Mouse (Mus musculus): ENCODE measurements around the gene Tyw1.

Tyw1 gene

DNA sequence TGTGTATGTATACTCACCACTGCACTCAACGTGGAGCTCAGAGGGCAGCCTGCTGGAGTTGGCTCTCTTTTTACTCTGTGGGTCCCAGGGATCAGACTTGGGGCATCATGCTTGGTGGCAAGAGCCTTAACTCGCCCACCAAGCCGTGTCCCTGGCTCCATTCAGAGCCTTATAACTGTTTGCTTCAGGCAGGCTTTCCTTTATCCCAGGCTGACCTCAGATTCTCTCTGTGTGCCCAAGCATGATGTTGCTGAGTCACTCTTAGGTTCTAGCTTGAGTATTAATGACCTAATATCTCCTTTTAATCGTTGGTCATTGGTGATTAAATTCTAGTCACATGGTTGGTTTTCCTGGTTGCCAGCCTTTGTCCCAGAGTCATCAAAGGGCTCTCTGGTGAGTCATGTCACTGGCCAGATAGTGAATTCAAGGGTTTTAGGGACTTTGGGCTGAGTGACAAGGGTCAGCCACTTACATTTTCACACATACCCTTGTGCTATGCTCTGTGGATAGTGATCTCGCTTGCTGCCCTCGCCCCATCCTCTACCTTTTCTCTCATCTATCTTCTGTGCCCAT is 9.1 kb downstream of the Tyw1 start:
- no peak for DNase-seq (ENCODE audit: low spot score)

DNA sequence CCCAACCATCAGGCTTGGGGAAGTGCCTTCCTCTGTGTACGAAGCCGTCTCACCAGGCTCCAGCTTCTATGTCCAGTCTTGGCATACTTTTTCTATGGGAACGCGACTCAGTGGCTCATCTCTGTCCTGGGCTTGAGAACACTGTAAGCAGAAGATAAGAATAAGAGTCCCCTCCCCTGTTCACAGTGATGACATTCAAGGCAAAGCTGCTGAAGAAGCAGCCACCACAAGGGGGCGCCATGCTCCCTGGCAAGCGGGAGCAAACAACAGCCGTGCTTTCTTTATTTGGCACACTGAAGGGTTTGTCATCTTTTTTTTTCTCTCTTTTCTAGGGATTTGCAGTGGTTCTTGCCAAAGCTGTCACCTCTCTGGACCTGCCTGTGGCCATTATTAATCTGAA is 11.2 kb downstream of the Tyw1 start:
- no peak for DNase-seq (ENCODE audit: low spot score)

DNA sequence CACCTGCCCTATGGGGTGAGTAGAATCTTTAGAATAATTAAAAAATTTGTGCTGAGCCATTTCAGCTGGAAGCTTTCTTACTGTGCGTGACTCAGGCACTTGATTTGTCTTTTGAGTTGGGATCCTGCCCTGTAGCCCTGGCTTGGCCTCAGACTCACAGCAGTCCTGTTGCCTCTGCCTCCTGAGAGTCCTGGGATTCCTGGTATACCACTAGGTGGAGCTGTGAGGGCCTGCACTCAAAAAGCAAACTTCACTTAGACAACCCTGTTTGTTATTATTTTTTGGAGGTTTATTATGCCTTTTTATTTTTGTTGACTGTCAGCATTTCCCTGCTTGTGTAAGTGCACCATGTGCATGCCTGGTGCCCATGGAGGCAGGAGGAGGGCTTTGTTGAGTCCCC is 11.9 kb downstream of the Tyw1 start:
- DNase-seq (ENCODE audit: low spot score): peak; percentile 33

DNA sequence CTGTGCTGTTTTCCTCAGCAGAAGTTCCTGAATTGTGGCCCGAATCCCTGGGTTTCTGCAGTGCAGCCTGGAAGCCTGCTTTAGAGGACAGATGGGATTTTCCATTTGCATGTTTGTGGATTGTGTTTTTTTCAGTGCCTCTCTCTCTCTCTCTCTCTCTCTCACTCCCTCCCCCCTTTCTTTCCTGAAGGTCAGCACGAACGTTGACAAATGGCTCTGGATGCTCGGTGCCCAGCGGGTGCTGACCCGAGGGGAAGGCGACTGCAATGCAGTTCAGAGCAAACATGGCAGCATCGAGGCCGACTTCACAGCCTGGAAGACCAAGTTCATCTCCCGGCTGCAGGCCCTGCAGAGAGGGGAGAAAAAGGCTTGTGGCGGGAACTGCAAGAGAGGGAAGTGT is 13.6 kb downstream of the Tyw1 start:
- no peak for DNase-seq (ENCODE audit: low spot score)

DNA sequence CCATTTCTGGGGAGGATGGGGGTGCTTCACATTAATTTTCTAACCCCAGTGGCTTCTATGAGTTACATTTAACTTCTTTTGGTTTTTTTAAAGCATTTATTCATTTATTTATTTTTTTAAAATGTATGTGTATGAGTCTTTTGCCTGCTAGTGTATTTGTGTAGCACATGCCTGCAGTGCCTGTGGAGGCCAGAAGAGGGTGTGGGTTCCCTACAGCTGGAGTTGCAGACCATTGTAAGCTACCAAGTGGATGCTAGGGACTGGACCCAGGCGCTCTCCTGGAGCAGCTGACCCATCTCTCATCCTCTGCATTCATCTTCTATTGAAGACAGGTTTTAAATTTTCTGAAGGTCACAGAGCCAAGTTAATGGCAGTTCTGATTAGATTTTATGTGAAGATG is 16.9 kb downstream of the Tyw1 start:
- DNase-seq (ENCODE audit: low spot score): no peak

DNA sequence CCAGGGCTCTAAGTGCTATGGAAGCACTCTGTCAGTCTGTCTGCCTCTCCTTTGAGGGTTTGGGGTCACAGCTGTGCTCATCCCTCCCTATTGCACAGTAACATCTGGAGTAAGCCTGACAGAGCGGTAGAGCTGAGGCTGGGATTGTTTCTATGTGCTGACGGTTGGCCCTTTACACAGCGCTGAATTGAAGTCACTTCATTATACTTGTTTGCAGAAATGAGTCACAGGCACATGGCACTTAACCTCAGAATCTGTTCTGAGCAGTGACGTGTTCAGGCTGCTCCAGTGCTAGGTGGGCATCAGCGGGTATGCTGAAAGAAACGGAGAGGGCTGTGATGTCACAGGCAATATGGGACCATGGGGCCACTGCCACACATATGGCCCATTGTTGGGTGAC is 17.6 kb downstream of the Tyw1 start:
- no peak for DNase-seq (ENCODE audit: low spot score)

DNA sequence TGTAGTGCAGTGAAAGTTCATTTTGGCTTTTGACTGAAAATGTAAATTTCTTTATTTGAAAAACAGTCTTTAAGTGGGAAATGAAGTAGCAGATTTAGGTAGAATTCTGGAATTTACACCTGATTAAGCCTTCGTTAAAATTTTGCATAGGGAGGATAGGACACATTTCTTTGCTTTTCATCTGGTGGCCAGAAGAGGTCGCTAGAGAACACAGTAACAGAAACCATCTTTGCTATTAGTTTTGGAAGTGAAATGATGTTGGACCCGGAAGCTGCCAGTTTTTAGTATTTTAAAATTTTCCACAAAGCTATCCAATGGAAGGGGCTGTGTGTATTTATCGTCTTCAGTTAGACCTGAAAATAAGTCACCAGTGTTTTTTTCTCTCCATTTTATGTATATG is 20.1 kb downstream of the Tyw1 start:
- DNase-seq (ENCODE audit: low spot score): no peak

DNA sequence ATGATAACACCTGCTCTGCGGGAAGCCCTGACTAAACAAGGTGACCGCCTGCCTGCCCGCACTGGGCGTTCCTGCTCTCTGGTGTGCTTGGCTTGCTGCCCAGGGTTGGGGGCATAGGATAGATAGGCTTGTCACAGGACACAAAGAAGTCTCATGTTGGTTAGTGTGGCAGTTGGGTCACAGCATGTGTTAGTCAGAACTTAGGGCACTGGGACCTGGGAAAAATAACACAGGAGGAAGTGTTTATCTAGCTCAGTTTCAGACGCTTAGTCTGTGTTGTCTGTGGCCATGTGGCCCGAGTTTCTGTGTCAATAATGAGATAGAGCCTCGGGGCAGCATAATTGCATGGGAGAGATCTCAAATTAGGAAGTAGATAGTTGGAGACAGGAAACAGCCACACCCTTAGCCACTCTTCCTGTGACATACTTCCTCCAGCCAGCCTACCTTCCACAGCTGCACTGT is 22.6 kb downstream of the Tyw1 start:
- DNase-seq (ENCODE audit: low spot score): no peak

DNA sequence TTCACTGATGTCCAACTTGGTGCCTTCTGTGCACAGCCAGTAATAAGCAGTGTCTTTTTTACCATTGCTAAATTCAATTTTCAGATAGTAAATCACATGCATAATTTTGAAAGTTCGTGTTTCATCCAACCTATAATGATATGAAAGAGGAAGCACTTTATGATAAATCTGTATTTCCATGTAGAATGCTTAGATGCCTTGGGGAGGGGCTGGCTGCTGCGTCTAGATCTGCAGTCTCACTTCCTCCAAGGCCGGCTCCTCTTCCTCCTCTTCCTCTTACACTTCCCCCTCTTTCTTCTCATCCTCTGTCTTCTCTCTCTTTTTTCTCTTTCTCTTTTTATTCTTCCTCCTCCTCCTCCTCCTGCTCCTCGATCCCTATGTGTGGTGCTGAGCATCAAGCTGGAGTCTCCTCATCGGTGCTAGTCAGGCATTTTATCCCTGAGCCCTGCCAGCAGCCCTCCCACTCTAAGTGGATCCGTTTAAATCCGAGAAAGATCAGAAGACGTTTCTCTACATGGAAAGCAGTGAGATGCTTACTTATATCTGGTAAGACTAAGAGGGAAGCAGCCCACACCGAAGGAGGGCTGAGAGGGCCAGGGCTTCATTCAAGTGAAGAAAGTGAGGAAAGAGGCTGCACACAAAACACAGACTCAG is 27.8 kb downstream of the Tyw1 start:
- DNase-seq (ENCODE audit: low spot score): no peak

DNA sequence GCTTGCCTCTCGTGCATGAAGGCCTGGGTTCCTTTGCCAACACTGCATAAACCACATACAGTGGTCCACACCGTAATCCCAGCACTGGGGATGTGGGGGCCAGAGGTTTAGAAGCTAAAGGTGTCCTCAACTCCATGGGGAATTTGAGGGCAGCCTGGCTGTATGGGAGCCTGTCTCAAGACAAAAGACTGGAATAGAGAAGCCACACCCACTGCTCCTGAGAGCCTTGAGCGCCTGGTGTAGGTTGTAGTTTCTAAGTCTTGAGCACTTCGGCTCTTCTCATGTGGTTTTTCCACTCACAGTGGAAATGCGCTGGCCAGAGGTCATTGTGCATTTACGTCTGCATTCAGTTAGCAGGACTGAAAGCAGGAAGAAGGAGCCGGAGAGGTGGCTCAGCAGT is 32.7 kb downstream of the Tyw1 start:
- DNase-seq (ENCODE audit: low spot score): no peak

DNA sequence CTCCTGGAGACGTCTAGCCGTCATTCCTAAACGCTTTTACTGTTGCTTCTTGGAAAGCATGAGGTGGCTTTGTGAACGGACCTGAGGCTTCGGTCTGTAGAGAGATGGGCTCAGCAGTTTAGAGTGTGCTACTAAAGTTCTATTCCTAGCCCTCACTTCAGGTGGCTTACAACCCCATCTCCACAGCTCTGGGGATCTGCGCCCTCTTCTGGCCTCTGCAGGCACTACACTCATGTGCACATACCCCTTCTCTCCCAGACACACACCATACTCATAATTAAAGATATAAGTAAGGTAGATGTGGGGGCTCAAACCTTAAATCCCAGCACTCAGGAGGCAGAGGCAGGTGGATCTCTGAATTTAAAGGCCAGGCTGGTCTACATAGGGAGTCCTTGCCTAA is 34.8 kb downstream of the Tyw1 start:
- no peak for DNase-seq (ENCODE audit: low spot score)

DNA sequence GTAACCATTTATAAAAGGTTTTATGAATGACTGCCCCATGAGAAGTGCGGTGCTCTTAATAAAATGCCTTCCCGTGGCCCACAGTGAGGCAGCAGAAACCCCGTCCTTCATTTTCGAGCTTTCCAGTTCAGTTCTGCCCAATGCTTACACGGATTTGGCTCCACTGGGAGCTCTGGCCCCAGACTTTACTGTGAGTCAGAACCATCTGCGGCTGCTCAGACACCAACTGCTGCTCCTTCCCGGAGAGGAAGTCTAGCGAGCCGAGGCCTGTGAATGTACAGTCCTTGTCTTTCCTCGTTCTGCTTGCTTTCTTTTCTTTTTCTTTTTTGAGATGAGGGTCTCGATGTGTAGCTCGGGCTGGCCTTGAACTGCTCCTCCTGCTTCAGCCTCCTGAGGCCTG is 35.4 kb downstream of the Tyw1 start:
- no peak for DNase-seq (ENCODE audit: low spot score)

DNA sequence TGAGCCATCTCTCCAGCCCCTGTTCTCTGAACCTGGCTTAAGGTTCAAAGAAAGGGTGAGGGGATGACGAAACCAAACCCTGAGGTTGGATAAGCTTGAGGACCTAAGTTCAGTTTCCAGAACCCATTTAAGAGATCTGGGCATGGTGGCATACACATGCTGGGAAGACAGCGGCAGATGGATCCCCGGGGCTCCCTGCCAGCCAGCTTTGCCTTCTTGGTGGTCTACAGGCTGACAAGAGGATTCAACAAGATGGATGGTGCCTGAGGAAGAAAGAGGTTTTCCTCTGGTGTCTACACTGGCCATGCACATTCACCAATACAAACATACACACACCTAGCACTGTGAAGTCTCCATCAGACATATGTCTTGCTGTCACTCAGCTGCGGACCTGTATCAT is 37.6 kb downstream of the Tyw1 start:
- no peak for DNase-seq (ENCODE audit: low spot score)

DNA sequence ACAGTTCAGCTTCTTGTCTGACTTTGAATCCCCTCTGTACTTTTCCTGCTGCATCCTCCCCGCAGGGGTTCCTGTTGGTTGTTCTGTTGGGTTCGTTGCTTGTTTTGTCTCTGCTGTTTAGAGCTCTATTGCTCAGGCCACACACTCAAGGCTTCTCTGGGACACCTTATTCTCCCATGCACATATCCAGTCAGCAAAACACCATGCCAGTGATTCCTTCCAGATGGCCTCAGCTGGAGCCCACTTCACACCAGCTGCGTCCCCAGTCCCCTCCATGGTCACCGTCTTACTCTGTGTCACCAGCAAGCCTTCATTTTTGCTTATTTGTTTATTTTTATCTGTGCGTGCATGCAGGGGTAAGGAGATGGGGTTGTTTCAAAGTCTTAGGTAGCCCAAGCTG is 38.5 kb downstream of the Tyw1 start:
- DNase-seq (ENCODE audit: low spot score): no peak

DNA sequence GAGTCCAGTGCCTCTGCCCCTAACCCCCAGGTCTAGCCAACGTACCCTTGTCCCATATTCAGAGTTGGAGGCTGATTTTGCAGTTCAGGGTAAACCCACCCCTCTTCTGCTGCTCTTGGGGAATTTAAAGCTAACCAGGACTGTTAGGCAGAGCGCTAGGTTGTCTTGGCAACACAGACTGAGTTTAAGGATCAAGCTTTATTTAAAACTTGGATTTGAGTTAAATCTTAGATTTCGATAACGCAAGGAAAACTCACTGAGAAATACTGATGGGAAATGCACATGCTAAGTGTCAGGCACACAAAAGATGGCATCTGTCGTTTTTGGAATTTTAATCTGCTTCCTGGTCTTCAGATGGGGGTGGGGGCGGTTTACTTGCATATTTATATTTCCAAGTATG is 39.2 kb downstream of the Tyw1 start:
- no peak for DNase-seq (ENCODE audit: low spot score)

DNA sequence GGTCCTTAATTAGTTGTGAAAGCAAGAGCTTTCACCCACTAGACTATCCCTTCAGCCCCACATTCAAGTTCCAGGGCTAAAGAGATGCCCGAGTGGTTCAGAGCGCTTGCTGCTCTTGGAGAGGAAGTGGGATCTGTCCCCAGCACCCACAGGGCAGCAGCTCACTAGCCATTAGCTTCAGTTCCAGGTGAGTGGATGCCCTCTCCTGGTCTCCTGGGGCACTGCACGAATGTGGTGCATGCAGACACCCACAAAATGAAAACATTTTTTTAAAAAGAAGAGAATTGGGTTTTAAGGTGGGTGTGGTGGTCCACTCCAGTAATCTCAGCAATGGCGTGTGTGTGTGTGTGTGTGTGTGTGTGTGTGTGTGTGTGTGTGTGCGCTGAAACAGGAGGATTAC is 40.7 kb downstream of the Tyw1 start:
- DNase-seq (ENCODE audit: low spot score): no peak

DNA sequence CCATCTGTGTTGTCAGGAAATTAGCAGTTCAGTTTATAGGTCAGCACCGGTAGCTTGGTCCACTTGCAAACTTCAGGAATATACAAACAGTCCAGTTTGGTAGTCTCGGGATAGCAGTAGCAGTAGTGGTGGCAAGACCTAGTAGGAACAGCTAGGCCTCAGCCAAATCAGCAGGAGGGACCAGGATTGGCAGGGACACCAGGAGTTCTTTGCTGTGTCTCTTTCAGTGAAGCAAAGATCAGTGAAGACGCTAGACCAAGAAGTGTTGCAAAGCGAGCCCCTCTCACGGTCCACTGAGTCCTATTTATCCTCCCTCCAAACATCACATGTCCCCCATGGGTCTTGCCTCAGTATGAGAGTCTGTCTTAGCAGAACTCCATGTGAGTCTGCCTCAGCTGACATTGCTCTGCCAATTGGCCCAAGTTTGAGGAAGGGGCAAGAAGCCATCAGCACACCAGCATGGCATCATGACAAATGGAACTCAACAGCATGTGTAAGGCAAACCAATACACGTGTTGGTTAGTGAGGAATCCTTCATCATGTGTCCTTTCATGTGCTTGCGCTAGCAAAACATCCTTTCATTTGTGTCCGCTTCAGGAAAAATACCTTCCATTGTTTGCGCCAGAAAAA is 43.5 kb downstream of the Tyw1 start:
- DNase-seq (ENCODE audit: low spot score): no peak

DNA sequence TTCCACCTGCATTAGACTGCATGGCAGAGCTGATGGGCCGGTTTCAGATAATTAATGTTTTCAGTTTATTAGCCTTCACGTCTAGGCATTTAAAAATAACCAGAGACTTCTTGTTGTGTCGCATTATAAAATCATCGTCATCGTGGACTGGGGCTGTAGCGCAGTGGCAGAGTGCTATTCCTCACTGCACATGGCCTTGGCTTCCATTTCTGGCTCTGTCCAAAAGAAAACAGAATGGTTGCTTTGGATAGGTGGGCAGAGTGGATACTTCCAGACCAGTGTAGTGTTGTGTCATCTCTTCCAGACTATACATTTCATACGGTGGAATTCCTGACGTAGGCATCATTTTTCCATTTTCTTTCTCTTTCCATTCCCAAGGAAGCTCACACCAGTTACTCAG is 44.1 kb downstream of the Tyw1 start:
- DNase-seq (ENCODE audit: low spot score): no peak

DNA sequence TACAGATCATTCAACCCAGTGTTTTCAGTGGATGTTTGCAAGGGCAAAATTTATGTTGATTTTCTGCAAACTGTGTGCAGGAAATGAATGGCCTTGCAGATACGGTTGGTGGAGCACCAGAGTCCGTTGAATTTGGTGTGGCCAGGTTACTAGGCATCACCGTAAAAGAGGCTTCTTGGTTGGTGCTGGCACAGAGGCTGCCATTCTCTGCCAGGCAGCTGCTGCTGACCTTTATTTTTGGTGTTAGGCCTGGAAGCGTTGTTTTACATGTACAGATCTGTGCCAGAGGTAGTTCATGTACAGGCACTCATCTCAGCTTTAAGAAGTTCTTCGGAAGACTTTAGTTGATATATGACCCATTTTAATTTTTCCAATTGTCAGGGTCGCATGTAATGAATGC is 48.2 kb downstream of the Tyw1 start:
- DNase-seq (ENCODE audit: low spot score): no peak

DNA sequence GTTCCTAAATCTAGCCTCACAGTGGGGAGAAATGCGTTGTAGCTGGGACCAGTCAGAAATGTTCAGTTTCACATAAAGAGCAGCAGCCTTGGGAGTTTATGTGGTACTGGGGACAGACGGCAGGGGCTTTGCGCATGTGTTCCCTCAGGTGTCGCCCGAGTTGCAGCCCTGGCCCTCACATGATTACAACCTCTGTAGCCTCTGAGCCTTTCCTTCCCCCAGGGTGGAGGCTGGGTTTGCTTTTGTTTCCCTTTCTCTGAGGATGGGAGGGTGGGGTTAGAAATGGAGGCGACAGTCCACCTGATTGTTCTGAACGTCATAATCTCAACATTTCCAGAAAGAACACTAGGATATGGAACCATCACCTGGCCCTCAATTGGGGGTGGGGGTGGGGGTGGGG is 52.5 kb downstream of the Tyw1 start:
- DNase-seq (ENCODE audit: low spot score): no peak

DNA sequence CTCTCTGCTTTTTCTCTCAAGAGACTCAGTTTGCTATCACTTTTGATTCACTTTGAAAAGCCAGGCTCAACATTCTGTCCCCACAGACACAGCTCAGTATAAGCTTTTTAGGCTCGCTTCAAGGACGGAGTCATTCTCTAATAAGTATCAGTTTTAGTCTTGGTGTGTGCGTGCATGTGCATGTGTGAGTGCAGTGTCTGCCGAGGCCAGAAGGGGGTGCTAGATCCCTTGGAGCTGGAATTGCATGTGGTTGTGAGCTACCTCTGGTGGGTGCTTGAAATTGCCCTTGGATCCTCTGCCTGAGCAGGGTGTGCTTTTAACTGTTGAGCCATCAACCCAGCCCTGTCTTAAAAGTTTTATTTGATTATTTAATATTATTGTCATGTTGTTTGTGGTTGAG is 54.7 kb downstream of the Tyw1 start:
- DNase-seq (ENCODE audit: low spot score): no peak

DNA sequence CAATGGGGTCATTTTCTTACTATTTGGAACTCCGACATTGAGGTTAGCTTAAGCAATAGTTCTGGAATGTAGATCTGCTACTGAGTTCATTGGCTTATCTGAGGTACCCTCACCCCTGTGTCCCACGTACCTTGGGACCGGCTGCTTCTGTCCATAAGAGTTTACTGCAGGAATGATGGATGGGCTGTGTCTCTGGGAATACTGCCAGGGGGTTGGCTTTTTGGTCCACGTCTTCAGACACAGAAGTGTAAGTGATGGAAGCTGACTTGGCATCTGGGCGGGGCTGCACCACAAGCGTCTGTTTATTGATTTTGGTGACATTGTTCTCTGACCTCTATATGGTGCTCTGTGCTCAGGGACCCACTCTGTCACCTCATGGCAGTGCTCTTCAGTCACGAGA is 55.4 kb downstream of the Tyw1 start:
- DNase-seq (ENCODE audit: low spot score): no peak

DNA sequence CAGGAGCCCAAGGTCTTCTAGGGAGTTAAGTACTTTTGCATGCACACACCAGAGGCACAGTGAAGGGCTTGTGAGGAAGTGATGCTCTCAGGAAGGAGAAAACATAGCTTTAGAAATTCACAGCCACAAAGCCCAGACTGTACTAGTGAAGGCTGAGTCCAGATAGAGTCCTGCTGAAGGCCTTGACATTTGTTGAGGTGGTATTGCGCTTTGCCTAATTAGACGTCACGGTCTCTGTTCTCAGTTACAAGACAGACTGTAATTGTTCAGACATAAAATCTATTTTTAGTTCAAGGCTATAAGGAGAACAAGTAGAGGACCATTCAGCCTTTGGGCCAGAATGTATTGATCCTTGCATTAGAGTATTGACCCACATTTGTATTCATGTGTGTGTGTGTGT is 58.1 kb downstream of the Tyw1 start:
- no peak for DNase-seq (ENCODE audit: low spot score)

DNA sequence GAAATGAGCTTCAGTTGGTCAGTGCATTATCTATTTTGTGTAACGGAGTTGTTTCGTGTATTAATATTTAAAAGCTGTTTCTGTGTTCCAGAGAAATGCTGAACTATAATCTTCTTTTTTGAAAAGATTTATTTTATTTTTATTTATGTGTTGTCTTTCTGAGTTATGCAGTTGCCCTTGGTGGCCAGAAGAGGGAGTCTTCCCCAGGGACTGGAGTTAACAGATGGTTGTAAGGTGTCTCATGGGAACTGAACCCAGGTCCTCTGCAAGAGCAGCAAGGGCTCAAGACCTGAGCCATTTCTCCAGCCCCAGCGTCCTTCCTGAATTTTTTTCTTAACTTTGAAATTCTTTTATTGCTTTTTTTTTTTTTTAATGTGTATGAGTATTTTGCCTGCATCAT is 59.5 kb downstream of the Tyw1 start:
- no peak for DNase-seq (ENCODE audit: low spot score)
